Mouse (Mus musculus): ENCODE measurements around the gene Polr3k. TPM values are rescaled to one million over a fixed set of nuclear protein-coding genes. Genes with fewer than 3 reads are reported as not detected.

Polr3k gene
- 32.1 TPM for polyA plus RNA-seq (2017; shearing (Covaris generic))

GRCm38 (mm10) chr2:181863791-181864535 is at the start of gene Polr3k:
Polr3k (plus strand) TSS chr2:181864337.

DNA sequence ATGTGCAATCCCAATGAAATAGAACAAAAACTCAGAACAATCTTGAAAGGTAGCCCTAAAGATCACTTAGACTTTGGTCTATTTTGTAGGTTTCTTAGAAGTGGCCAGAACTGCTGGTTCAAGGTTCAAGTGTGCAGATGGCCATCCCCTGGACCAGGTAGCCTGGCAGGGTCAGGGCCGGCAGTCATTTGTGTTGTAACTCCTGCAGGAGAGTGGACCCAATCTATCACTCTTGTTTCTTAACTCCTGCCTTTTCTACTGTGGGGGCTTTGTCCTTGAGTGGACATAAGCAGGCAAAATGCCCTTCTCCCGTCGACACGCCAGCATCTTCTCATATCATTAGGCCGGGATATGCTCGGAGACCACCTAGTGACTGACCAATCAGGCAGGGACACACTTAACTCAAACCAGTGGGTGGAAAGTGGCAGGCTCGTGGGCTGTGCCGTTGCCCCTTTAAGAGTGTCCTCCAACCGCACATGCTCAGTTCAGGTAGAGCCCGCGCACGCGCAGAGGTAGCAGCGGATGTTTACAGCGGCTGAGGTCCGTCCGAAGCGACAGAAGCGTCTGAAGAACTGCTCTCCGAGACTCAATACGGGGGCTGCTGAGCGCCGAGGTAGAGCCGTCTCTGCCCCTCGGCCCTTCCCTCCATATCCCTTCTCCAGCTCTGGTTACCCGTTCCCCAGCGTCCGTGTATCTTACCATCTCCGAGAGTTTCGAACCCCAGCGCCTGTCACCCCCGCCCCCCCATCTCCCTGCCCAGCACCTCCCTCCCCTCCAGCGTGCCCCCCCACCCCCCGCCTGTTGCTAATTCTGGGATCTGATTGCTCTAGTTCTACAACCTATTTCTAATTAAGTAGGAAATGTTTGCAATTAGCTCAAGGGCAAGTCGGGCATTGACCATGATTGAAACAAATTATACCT is 26.5 kb upstream of the Polr3k start, which contains the start of gene Pcmtd2:
Gene Pcmtd2 (plus strand): TSS at position 483 of the 921 bp plus-strand sequence.

Other genes starting within 250 kb of the Polr3k start
- gene Gm29797, start 207.3 kb upstream of the Polr3k start, polyA plus RNA-seq (2017; shearing (Covaris generic)), result not detected
- gene Sox18, start 192.7 kb upstream of the Polr3k start, polyA plus RNA-seq (2017; shearing (Covaris generic)), result not detected
- gene Tcea2, start 184.0 kb upstream of the Polr3k start, polyA plus RNA-seq (2017; shearing (Covaris generic)), result 16.3 TPM
- gene Rgs19, start 170.4 kb upstream of the Polr3k start, polyA plus RNA-seq (2017; shearing (Covaris generic)), result 239 TPM
- not detected for gene Lkaaear1, start 165.9 kb upstream of the Polr3k start, polyA plus RNA-seq (2017; shearing (Covaris generic))
- 0.27 TPM for gene Oprl1, start 149.3 kb upstream of the Polr3k start, polyA plus RNA-seq (2017; shearing (Covaris generic))
- not detected for gene Myt1, start 101.0 kb upstream of the Polr3k start, polyA plus RNA-seq (2017; shearing (Covaris generic))
- gene Pcmtd2, start 26.5 kb upstream of the Polr3k start, polyA plus RNA-seq (2017; shearing (Covaris generic)), result 85.1 TPM
- 0.10 TPM for gene Gm14496, start 126.8 kb downstream of the Polr3k start, polyA plus RNA-seq (2017; shearing (Covaris generic))

Measured in CD4-positive, CD25-positive, alpha-beta regulatory T cell, adult 9 weeks (primary cell).